Mouse (Mus musculus) gastrocnemius, postnatal 25 days (tissue): ENCODE results near the gene Maneal. TPM values are rescaled to one million over a fixed set of nuclear protein-coding genes. Genes with fewer than 3 reads are reported as not detected.

Experiments used
- DNase-seq: peaks from one replicate; pipeline ENCODE4 v3.0.0; 2022
- long read RNA-seq, 2 experiments: library from polyadenylated mRNA; stranded (forward); transcript quantifications; one replicate each; pipeline ENCODE4 v2.0.0; 2021
- total RNA-seq, 2 experiments: library from RNA; stranded (reverse); gene quantifications; 1 replicate in 1 of 2; 2 replicates in 1 of 2; pipeline ENCODE4 v1.2.3; 2021

Gene Maneal
- total RNA-seq = under 1 TPM; 0.18 to 0.35 TPM
- long read RNA-seq, experiment 1, partial matches to known transcripts = 0 of 1 reads
- long read RNA-seq, experiment 1, other reads (novel, unspliced or antisense) = 0 of 1 reads
- long read RNA-seq, experiment 2 = 0 reads

- no peak for DNase-seq
Measured at GRCm38 (mm10) chr4:124861283-124862188, at the start of gene Maneal. Maneal (minus strand) TSS chr4:124862171.

- DNase-seq = no peak
Measured at GRCm38 (mm10) chr4:124905971-124906822, 44.2 kb upstream of the Maneal start.

DNA sequence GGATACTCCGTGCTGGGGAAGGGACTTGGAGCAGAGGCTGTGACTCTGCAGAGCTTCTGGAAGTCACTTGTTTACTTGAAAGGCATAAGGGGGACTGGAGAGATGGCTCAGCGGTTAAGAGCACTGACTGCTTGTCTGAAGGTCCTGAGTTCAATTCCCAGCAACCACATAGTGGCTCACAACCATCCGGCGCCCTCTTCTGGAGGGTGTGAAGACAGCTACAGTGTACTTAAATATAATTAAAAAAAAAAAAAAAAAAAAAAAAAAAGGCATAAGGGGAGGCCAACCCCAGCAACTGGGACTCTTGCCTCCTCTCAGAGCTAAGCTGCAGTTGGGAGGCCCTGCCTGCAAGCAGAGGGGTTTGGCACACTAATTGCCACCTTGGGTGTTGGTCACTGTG is 43.4 kb upstream of the Maneal start:
- DNase-seq = no peak

GRCm38 (mm10) chr4:124899906-124900305 is 37.9 kb upstream of the Maneal start:
- no peak for DNase-seq

DNA sequence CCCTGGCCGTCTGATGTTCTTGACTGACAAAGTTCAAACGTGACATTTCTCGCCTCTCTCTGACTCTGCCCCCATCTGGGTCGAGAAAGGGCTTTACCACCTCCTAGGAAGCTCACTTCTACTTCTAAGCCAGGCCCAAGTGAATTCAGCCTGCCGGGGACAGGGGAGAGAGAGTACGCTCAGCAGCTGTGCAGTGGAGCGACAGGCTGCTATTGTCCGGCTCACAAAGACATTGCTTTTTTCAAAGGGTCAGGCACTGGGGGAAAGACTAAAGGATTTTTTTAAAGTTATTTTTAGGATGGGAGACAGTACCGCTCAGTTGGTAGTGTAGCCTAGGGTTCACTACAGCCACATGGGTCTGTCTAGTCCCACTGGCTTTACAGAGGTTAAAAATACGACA is 36.5 kb upstream of the Maneal start:
- no peak for DNase-seq

DNA sequence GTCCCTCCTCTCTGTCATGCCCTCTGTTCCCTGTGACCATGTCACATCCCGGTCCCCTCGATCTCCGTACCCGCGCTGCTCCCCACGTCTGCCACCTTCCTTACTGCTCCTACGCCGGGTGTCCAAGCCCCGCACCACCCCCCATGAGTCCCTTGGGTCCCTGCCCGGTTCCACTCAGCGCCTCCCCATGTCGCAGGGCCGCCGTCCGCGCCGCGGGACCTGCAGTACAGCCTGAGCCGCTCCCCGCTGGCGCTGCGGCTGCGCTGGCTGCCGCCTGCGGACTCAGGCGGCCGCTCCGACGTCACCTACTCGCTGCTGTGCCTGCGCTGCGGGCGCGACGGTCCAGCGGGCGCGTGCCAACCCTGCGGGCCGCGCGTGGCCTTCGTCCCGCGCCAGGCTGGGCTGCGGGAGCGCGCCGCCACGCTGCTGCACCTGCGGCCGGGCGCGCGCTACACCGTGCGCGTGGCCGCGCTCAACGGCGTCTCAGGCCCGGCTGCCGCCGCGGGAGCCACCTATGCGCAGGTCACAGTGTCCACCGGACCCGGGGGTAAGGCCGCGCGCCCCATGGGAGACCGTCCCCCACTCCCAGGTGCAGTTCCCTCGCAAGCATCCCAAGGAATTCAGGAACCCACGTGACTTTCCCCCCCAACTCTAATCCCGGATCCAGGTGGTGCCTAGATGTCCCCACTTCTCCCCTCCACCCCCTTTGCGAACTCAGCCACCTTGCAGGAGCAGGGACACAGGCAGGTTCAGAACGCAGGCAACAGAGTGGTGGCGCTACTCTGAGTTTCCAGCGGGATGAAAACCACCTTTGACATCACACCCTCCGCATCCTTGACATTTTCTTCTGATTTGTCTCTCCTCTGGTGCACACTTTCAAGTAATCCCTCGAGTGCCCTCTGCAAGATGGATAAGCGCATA is 32.8 kb upstream of the Maneal start:
- DNase-seq = no peak

DNA sequence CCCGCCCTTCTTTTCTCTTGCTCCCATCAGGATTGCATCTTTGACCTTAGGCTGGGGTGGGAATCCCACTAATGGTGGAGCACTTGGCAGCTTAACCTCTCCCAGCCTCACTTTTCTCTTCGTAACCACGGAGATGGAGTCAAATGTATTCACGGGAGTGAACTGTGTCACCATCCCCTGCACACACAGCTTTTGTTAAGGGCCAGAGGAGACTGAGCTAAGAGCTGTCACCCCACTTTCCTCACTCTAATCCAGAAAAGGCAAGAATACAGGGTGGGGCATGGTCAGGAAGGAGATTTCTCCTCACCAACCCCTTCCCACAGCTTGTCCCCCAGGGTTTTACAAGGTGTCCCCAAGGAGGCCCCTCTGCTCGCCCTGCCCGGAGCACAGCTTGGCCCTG is 31.8 kb upstream of the Maneal start:
- no peak for DNase-seq

- DNase-seq = no peak
Measured at GRCm38 (mm10) chr4:124890831-124891230, 28.9 kb upstream of the Maneal start.

DNA sequence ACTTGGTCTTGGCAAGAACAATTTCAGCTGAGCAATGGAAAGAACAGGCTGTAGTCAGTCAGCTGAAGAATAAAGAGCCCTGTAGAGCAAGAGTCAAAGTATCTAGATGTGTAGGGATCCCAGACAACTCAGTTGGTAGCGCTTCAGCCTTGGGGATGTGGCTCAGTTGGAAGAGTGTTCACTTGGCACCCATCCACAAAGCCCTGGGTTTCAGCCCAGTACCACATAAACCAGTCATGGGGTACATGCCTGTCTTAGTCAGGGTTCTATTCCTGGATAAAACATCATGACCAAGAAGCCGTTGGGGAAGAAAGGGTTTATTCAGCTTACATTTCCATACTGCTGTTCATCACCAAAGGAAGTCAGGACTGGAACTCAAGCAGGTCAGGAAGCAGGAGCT is 28.0 kb upstream of the Maneal start:
- DNase-seq = no peak

- DNase-seq = no peak
Measured at GRCm38 (mm10) chr4:124888702-124889101, 26.7 kb upstream of the Maneal start.

DNA sequence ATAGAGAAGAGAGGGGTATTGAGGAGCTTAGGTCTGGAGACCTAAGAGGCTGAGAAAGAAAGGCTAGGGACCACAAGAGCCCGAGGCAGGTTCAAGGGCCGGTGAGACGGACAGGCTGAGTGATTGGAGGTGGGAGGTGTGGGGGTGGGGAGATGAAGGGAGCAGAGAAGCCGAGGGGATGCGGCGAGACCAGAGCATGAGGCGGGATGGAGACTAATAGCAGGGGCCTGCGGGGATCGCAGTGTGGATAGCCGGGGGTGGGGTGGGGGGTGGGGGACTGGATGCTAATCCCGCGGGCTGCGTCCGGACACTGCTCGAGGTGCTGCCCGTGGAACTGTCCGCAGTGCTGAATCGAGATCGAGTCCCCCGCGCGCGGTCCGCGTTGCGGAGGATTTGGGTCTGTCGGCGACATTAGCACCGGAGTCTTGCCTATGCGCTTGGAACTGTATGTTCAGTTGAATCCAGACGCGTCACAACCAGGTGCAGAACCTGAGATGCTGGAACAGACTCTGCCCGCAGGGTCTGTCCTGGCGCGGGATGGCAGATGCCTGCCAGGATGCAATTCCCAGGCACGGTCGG is 20.3 kb upstream of the Maneal start:
- DNase-seq = no peak

DNA sequence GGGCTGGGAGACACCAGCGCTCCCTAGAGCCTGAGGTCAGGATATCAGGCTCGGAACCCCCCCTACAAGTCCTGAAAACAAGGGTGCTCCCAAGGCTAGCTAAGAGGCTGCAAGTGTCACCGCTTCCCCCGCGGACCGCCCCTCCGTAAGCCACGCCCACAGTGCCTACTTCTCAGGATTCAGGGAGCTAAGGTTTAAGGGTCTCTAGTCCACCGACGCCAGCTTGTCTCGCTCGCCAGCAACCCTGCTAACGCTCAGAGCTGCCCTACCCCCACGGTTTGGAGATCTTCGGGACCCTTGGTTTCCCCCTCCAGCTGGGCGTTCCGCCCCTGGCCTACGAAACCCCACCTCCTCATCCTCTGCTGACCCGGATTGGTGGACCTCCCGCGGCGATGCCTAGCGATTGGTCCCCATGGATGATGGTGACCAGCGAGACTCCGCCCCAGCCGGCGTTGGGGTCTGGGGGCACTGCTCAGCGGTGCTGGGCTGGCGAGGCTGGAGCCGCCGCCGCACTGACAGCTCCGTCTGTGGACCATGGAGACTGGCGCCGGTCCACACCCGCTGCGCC is 19.5 kb upstream of the Maneal start:
- DNase-seq = no peak

DNA sequence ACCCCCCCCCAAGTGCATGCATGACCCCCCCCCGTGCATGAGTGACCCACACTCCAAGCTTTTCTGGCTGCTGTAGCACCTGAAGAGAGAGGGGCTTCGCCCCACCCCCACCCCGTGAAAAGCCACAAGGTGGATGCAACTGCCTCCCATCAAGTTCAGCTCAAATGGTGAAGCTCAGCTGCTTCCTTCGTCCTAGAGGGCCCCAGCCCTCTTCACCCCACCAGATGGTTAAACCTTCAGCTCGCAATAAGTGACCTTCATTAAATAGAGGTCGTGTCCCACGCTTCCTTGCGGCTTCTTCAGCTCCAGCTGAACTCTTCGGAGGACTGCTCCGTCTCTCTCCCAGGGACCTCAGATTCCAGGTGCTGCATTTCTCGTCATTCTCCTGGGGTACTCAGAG is 18.6 kb upstream of the Maneal start, which contains the start of gene Epha10:
Gene Epha10, plus strand, starts transcription at position 301 of the 400 bp plus-strand sequence.
- DNase-seq = no peak

GRCm38 (mm10) chr4:124872719-124873118 is 10.7 kb upstream of the Maneal start:
- DNase-seq = no peak

GRCm38 (mm10) chr4:124860446-124860845 is 1.5 kb downstream of the Maneal start:
- no peak for DNase-seq

- DNase-seq = no peak
Measured at GRCm38 (mm10) chr4:124858370-124858769, 3.6 kb downstream of the Maneal start.

GRCm38 (mm10) chr4:124856294-124856693 is 5.7 kb downstream of the Maneal start:
- DNase-seq = no peak

DNA sequence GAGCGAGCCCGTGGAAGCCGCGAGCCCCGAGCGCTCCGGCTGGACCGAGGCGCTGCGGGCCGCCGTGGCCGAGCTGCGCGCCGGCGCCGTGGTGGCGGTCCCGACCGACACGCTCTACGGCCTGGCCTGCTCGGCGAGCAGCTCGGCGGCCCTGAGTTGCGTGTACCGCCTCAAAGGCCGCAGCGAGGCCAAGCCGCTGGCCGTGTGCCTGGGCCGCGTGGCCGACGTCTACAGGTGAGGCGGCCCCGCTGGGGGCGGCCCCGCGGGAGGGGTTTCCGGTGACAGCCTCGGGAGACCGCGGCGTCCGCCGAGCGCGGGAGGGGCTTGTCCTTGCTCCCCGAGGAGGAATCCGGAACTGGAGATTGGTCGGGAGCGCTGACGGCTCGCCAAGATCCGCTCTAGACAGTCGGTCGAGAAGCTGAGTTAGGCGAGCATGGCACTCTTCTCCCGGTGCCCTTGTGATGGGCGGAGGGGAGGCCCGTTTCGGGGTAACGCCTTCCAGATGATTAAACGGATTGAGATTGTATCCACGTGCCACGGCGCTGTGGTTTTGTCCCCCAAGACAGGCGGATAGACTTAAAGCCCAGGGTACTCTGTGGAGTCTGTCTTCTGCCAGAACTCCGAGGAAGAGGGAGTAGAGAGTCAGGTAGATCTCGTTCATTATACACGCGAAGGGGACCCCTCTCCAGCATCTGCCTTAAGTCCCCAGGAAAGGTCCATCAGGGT is 10.9 kb downstream of the Maneal start, which contains the start of gene 1110065P20Rik:
Gene 1110065P20Rik, minus strand, starts transcription at position 264 of the 726 bp plus-strand sequence.
- DNase-seq = peak; percentile 78

DNA sequence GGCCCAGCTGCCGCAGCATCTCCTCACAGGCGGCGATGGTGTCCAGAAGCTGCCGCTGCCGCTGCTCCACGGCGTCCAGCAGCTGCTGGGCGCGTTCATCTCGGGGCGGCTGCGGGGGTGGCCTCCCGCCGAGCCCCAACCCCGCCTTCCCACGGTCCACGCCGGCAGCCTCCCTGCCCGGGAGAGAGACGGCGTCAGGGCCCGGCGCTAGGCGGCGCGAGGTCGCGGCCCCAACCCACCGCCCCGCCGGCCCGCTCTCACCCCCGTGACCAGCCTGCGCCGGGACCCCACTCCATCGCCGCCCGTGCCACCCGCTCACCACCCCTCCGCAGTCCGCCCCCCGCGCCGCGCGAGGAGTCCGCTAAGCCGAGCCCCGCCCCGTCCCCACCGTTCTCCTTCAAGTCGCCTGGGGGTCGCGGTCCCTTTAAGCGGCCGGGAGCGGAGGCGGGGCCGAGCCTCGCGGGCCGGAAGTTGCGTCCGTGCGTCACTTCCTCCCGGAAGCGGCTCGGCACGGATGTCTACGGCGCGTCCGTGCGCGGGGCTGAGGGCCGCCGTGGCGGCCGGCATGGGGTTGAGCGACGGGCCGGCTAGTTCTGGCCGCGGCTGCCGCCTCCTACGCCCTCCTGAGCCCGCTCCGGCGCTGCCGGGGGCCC is 11.6 kb downstream of the Maneal start, which contains the start of gene Yrdc:
Gene Yrdc, plus strand, starts transcription at position 419 of the 653 bp plus-strand sequence.
- peak; percentile 92 for DNase-seq
